Mouse (Mus musculus) gastrocnemius, postnatal 14 days (tissue): ENCODE measurements around the gene Rpa1. TPM values are rescaled to one million over a fixed set of nuclear protein-coding genes. Genes with fewer than 3 reads are reported as not detected.

Source experiments
- microRNA-seq, 2 experiments: library from miRNA; unstranded; fragments of <30 nt; microRNA quantifications; one replicate each; pipeline ENCODE4 v1.2.0; 2021
- total RNA-seq, 2 experiments: library from RNA; stranded (reverse); gene quantifications; 2 replicates each; pipeline ENCODE4 v1.2.3; 2021

Rpa1 gene
- total RNA-seq, 2 experiments from 2014 or later, result 63.3 to 64.6 TPM

Small RNA genes within 50 kb of the gene (microRNA-seq; reads per million reads assigned to microRNA genes)
- 0 reads per million in 2 experiments for gene Gm47300

Other genes with a start within 250 kb of the Rpa1 start
- 10 to 100 TPM; 12.3 to 18.9 TPM for gene Hic1, start 178.8 kb downstream of the Rpa1 start, total RNA-seq
- 1 to 10 TPM; 3.6 to 4.1 TPM for gene Ovca2, start 169.5 kb downstream of the Rpa1 start, total RNA-seq
- 1 to 10 TPM; 6.6 to 6.9 TPM for gene Dph1, start 157.1 kb downstream of the Rpa1 start, total RNA-seq
- gene Rtn4rl1, start 154.5 kb downstream of the Rpa1 start, total RNA-seq, result 1 to 10 TPM; 2.1 to 3.0 TPM
- 1 to 10 TPM; 3.3 to 5.7 TPM for gene Smyd4, start 109 bp upstream of the Rpa1 start, total RNA-seq
- gene Serpinf1, start 74.4 kb upstream of the Rpa1 start, total RNA-seq, result 100 to 1,000 TPM; 128 to 156 TPM
- not detected for gene Serpinf2, start 91.3 kb upstream of the Rpa1 start, total RNA-seq
- 1 to 10 TPM; 6.0 TPM for gene Wdr81, start 106.4 kb upstream of the Rpa1 start, total RNA-seq
- 10 to 100 TPM; 17.3 to 23.0 TPM for gene Tlcd2, start 113.4 kb upstream of the Rpa1 start, total RNA-seq
- gene Prpf8, start 138.5 kb upstream of the Rpa1 start, total RNA-seq, result 10 to 100 TPM; 64.9 to 68.5 TPM
- gene Rilp, start 161.8 kb upstream of the Rpa1 start, total RNA-seq, result 10 to 100 TPM; 40.5 to 41.3 TPM
- 1 to 10 TPM; 7.1 to 7.2 TPM for gene Scarf1, start 165.2 kb upstream of the Rpa1 start, total RNA-seq
- gene Slc43a2, start 183.4 kb upstream of the Rpa1 start, total RNA-seq, result 10 to 100 TPM; 25.3 to 30.8 TPM
- gene Pitpna, start 239.8 kb upstream of the Rpa1 start, total RNA-seq, result 100 to 1,000 TPM; 176 to 185 TPM